Mouse (Mus musculus): ENCODE data around the gene Itsn1.

Gene Itsn1

DNA sequence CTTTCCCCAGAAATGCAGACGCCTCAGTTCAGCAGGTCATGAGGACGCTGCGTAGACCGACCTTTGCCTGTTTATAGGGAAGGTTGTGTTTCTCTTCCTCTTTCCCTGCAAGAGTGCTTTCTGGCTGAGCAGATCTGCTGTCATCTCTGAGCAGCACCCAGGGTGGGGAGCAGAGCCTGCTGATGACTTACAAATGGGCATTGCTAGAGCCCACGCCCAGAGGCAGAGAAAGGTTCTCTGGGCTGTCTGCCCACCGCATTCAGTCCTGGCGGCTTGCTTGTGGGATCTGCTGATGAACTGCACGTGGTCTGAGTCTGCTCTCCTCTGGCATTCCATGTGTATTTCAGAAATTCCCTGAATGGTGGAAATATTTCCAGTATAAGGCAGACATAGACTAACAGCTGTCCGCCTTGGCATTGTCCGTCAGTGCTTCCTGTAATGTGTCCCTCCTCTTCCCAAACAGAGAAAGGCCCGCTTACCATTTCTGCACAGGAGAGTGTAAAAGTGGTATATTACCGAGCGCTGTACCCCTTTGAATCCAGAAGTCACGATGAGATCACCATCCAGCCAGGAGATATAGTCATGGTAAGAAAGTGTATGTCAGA lies 112.0 kb downstream of the Itsn1 start:
- DNase-seq (ENCODE audit: low read depth, low spot score), result no peak

DNA sequence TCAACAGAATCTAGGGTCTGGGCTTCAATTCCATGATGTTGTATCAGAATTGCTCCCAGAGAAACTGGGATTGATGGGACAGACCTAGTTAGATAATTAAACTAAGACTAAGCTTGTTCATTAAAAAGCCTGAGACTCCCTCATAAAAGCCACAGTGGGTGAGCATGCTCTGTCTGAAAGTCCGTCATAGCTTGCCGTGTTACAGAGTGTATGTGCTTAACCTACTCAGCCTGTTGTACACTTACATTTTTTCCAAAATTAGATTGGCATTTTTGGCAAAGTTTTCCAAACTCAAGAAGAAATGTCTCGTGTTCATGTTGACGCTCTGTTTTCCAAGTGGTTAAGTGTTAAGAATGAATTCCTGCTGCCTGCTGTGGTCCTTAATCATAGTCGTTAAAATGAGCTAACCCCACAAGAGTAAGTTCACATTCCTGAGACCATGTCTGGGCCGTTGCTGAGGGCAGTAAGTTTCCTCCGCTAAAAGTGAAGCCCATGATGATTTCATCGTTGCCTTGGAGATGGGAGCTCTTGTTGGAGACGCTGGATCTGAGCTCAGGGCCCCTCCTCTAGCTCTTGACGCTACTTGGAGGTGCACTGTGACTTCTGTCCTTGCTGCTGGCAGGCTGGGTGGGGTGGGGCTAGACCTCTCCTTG lies 117.1 kb downstream of the Itsn1 start:
- DNase-seq (ENCODE audit: low read depth, low spot score), result peak; percentile 66

DNA sequence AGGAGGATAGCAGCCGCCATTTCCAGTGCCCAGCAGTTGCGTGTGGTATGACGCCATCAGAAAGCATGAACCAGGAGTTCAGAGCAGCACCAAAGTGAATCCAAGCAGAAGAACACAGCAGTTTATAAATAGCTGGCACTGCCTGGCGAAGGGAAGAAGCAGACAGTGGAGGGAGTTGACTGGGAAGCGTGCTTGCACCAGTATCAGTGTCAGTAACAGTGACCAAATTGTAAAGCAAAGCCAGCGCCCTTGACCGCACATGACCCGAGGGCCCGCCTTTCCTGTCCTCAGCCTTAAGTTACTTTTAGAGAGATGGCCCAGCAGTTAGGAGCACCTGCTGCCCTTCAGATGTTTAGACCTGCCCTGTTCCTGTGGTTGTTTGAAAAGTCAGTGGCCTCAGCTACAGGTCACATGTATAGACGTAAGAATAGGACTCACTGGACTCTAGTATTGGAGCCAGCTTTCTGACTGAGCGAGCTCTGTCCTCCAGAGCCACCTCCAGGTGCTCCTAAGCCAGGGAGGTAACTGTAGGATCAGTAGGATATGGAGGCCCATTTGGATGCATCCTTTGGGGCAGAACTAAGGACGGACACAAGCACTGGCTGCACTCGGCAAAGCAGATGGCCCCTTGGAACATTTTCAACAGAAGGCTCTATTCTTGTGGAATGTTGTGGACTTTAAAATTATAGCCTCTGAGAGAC lies 118.6 kb downstream of the Itsn1 start:
- no peak for DNase-seq (ENCODE audit: low read depth, low spot score)

DNA sequence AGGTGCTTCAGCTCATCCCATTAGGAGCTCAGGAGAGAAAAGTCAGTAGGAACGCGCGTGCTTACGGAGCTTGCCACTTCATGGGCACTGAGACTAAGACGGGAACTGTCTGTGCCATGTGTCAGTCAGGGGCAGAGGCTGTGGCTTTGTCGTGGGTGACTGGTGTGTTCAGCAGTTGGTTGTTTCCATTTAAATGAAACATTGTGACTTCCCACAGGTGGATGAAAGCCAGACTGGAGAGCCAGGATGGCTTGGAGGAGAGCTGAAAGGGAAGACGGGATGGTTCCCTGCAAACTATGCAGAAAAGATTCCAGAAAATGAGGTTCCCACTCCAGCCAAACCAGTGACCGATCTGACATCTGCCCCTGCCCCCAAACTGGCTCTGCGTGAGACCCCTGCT lies 119.4 kb downstream of the Itsn1 start:
- no peak for DNase-seq (ENCODE audit: low read depth, low spot score)

DNA sequence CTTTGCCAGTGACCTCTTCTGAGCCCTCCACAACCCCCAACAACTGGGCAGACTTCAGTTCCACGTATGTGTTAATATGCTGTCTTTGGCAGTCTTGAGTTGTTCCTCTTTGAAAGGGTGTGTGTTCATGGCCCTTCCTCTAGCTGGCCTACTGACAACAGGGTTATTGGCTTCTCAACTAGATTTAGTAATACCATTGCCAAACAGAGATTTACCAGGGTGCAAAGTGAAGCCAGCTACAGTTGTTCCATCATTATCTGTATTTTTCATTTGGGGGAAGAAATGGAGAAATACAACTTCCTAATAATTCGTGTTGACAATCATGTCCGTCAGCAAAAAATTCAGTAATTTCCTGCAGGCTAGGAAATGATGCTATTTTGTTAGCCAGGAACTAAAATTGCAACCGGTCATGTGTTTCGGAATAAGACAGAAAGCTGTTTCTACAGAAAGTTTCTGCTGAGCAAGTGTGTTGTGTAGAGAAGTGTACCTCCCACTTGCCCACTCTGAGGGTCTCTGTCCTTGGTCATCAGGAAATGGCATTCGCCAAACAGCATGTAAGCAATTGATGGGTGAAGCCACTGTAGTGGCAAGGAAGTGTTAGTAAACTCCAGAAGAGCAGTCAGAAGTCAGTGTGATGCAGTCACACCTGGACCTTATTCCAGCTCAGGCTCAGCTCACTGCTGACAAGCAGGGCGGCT lies 120.0 kb downstream of the Itsn1 start:
- DNase-seq (ENCODE audit: low read depth, low spot score), result no peak

- no peak for DNase-seq (ENCODE audit: low read depth, low spot score)
Measured at GRCm38 (mm10) chr16:91850175-91850574, 121.1 kb downstream of the Itsn1 start.

DNA sequence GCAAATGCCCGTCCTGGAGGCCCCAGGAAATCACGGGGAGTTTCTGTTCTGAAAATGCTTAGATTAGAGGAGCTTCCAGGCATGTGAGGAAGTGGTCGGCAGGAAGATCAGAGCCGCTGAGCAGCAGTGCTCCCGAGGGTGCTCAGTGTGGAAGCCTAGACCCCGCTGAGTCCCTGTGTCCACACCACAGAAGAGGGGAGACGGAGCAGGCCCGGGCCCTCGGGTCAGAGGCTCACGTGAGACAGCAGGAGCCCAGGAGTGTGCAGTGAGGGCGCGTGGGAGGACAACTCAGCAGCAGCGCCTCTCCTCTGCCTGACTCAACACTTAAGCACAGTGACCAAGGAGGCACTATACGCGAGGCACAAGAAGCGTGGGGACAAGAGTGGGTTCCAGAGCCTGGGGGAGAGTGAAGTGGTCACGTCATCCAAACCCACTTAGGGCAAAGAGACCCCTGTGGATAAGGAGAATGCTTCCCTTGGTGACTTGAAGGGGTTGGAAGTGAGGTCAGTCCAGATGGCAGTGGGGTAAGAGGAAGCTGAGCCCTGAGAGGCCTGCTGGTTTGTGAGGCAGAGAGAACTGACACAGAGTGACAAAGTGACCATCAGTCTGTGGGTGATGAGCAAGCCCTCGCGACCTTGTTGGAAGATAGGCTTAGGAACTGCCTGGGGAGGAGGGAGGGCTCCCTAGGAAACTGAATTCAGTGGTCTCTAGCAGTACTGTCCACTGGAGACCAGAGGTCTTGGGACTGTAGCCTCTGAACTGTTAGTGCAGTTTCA lies 122.6 kb downstream of the Itsn1 start:
- no peak for DNase-seq (ENCODE audit: low read depth, low spot score)

DNA sequence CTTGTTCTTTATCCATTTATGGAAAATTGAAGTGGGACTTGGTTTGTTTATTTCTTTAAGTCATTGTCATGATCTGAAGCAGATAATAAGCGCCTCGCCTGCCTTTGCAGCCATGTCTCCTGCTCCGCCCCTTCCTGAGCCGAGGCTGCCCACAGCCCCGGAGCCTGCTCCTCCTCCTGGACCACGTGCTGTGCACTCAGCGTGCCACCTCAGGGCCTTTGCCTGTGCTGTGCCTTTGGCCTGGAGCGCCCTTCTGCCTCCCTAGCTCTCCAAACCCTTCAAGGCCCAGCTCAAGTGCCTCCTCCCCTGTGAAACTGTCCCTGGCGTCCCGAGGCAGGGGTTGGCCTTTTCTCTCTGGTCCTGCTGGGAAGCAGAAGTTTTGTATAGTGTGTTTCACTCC lies 123.7 kb downstream of the Itsn1 start:
- DNase-seq (ENCODE audit: low read depth, low spot score), result no peak

GRCm38 (mm10) chr16:91853223-91853622 lies 124.1 kb downstream of the Itsn1 start:
- DNase-seq (ENCODE audit: low read depth, low spot score), result peak; percentile 36

DNA sequence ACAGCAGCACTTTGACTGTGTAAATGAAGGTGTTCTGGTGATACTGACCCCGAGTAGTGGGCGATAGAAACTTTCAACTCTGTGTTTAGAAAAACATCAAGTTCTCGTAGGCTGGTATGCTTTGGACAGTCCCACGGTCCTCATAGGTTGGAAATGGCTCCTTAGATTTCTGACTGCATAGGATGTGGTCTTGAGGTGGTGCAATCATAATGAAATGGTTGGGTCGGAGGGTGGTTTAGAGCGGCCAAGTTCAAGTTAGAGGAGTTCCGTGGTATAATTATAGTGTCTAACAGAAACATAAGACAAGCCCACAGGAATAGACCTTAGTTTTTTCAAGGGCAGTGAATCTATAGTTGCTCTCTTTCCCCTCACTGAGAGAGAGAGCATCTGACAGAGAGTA lies 129.6 kb downstream of the Itsn1 start:
- DNase-seq (ENCODE audit: low read depth, low spot score), result no peak

GRCm38 (mm10) chr16:91859203-91859602 lies 130.1 kb downstream of the Itsn1 start:
- no peak for DNase-seq (ENCODE audit: low read depth, low spot score)

DNA sequence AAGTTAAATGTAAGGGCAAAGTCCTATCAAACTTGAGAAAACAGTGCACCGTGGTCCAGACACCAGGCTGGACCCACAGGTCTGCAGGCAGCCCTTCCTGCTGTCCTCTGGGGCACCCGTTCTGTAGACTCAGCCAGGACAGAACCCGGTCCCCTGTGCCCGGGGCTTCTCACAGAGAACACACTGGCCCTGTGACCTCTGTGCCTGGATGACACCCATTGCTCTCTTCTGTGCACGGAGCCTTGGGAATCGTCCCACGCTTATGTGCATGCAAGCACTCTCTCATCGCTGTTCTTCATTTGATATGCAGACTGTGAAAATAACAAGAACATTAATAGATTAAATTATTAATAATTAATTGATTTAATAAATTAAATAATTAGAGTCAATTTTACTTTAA lies 130.9 kb downstream of the Itsn1 start:
- no peak for DNase-seq (ENCODE audit: low read depth, low spot score)

- DNase-seq (ENCODE audit: low read depth, low spot score), result no peak
Measured at GRCm38 (mm10) chr16:91860471-91861125, 131.5 kb downstream of the Itsn1 start.

DNA sequence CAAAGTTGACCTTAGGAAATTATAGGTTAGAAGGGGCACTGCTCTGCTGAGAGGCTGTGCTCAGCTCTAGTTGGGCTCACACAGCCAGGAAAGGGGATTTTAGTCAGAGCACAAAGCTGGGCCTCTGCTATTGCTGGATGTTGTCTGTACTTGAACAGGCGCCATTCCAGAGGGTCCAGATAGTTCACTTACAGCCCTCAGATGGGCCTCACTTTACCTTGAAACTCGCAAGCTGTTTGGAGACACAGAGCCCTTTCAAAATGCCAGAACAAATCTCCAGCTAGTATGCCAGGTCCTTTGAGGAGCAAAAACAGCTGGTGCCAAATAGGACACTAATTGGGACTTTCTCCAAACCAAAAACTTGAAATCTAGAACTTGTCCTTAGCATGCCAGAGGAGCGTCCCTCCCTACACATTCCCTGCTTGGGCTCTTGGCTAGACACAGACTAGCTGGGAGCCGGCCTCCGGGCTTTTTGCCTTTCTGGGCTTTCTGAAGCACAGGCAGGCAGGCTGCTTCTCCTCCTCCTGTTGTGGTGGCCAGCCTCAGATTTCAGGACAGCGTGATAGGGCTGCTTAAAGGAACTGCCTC lies 132.8 kb downstream of the Itsn1 start:
- DNase-seq (ENCODE audit: low read depth, low spot score), result no peak

DNA sequence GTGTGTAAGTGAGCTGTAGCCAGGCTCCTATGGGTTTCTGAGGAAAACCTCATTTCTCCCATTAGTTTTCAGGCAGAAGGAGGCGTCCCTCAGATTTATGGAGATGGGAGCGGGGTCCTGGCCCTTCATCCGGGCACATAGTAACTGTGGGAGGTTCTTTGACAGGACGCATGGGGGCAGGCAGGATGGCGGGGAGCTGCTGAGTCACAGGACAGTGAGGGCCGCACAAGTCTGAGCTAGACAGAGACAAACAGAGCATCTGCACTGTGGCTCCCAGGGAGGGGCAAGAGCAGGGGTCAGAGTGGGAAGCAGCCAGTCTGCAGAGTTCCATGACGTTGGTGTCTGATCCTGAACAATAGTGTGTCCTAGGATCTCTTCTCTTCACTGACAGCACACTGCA lies 133.8 kb downstream of the Itsn1 start:
- peak; percentile 64 for DNase-seq (ENCODE audit: low read depth, low spot score)

GRCm38 (mm10) chr16:91864646-91865332 lies 135.7 kb downstream of the Itsn1 start:
- no peak for DNase-seq (ENCODE audit: low read depth, low spot score)

DNA sequence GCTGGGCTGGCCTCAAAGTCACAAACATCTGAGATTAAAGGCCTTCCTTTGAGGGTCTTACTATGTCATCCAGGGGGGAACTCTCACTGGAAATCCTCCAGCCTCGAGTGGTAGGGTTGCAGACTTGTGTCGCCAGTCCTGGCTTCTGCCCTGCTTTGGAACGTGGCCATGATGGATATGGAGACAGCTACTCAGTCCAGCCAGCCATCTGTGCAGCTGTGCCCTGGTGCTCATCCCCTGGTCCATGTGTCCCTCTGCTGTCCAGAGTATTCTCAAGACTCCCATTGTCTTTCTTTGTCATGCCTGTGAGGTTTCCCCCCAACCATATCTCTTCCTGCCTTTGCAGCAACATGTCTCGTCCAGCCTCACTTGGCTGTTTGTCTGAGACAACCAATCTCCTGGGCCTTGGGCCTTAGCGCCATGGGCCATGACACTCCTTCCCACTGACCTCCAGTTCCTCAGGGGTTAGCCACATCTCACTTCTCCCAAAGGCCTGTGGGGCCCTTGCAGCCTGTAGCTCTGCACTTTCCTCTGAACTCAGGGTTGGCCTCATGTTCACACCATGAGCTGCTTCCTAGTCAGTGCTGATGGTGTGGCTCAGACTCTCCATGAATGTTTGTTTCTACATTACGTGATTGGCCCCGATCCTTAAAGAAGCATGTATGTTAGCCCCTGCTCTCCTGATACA lies 136.6 kb downstream of the Itsn1 start:
- DNase-seq (ENCODE audit: low read depth, low spot score), result no peak

GRCm38 (mm10) chr16:91866258-91866634 lies 137.2 kb downstream of the Itsn1 start:
- no peak for DNase-seq (ENCODE audit: low read depth, low spot score)

DNA sequence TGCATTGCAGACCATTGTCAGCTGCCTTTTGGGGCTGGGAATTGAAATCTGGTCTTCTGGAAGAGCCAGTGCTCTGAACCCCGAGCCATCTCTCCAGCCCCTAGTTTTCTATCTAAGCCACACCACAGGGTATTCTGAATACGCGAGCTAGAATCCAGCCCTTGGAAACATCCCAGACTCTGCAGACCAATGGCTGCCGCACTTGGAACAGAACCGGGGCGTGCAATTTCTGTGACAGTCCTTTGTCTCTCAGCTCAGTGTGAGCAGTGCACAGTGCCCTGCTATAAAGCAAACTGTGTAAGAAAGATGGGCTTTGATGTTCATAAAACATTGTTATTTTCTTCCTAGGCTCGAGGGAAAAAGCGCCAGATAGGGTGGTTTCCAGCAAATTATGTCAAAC lies 138.6 kb downstream of the Itsn1 start:
- no peak for DNase-seq (ENCODE audit: low read depth, low spot score)
